Comparison of ENCODE assay signal across 26 mouse cellular contexts in genomic region chr5:108019367-108019766, GRCm38 (mm10). TPM values are rescaled to one million over a fixed set of nuclear protein-coding genes. Genes with fewer than 3 reads are reported as not detected.
DNase-seq lines count a peak whose midpoint lies in the region; ATAC-seq lines count a peak whose summit lies in the region.
"Had no signal": no experiment of that assay in that cellular context is flagged by ENCODE, and none has a peak within 500 bp of the region (broad histone marks: within the 10 kb centered on the region; RNA-seq: fewer than 3 reads in every experiment).

No protein-coding gene starts in this region.

- ATAC-seq in kidney, embryonic 14.5 days (ENCODE audit: low FRiP score, low TSS enrichment), result no peak
- ATAC-seq in megakaryocyte progenitor cell, adult 5-6 weeks (replicated peaks; ENCODE audit: poor library complexity), result peak; percentile 85
- ATAC-seq: forebrain, embryonic 16.5 days; inflammation-experienced regulatory T-cells, adult 6 months; midbrain, embryonic 16.5 days had no signal

- H3K27me3 ChIP-seq in kidney, embryonic 14.5 days (ENCODE audit: control insufficient read depth, insufficient read depth, low read length), result no peaks in the 10 kb centered on the region
- H3K27me3 ChIP-seq: limb, embryonic 15.5 days had no signal

- no peak overlapping the region for H3K9ac ChIP-seq in kidney, embryonic 14.5 days (ENCODE audit: low read depth, low read length)
- H3K9ac ChIP-seq: hindbrain, embryonic 14.5 days; limb, embryonic 15.5 days had no signal

- H3K4me1 ChIP-seq in kidney, embryonic 14.5 days (ENCODE audit: control insufficient read depth, insufficient read depth, low read length), result no peaks in the 10 kb centered on the region
- H3K4me1 ChIP-seq: forebrain, embryonic 10.5 days; limb, embryonic 15.5 days; midbrain, embryonic 10.5 days had no signal

- no peak overlapping the region for H3K27ac ChIP-seq in kidney, embryonic 14.5 days (ENCODE audit: low read depth, low read length)
- H3K27ac ChIP-seq: forebrain, embryonic 10.5 days; hindbrain, embryonic 14.5 days; limb, embryonic 15.5 days; midbrain, embryonic 10.5 days had no signal

- no peak overlapping the region for H3K4me3 ChIP-seq in kidney, embryonic 14.5 days (ENCODE audit: low read length)
- H3K4me3 ChIP-seq: forebrain, embryonic 10.5 days; limb, embryonic 15.5 days; midbrain, embryonic 10.5 days; myocyte had no signal

- H3K36me3 ChIP-seq in kidney, embryonic 14.5 days (ENCODE audit: control insufficient read depth, insufficient read depth, low read length), result no peaks in the 10 kb centered on the region
- H3K36me3 ChIP-seq: forebrain, embryonic 10.5 days; limb, embryonic 15.5 days; midbrain, embryonic 10.5 days had no signal

- H3K4me2 ChIP-seq in kidney, embryonic 14.5 days (replicated peaks; ENCODE audit: low read depth, low read length), result no peak overlapping the region
- H3K4me2 ChIP-seq: hindbrain, embryonic 14.5 days; limb, embryonic 15.5 days had no signal

- DNase-seq in kidney, postnatal 10 days, result peak; percentile 10
- peak; percentile 52 for DNase-seq in 416B (ENCODE audit: low read depth)
- DNase-seq in ES-CJ7 (ENCODE audit: low read depth, low spot score), result peak; percentile 57
- DNase-seq in cerebellum, adult 11-12 months, result no peak
- no peak for DNase-seq in urinary bladder, adult 18-20 months (ENCODE audit: low spot score in 2 of 2)
- DNase-seq: adrenal gland, postnatal 25 days; cerebellum, adult 9-11 months; gastrocnemius, postnatal 10 days; heart, adult 18-20 months; heart, postnatal 36 days; kidney, adult 8-10 months; kidney, postnatal 4 days; layer of hippocampus, adult 9-11 months; left cerebral cortex, postnatal 4 days; lung, adult 18-20 months; lung, postnatal 36 days had no signal

- H3K9me3 ChIP-seq in kidney, embryonic 14.5 days (ENCODE audit: control insufficient read depth, low read length), result no peaks in the 10 kb centered on the region
- H3K9me3 ChIP-seq: forebrain, embryonic 10.5 days; limb, embryonic 15.5 days; midbrain, embryonic 10.5 days had no signal

- WGBS in kidney, embryonic 14.5 days, result 20% methylated on average over 2 of the region's 2 CpGs

RNA-seq across cellular contexts. Expression of gene Fam69a, which starts 32.5 kb away (rescaled TPM):
- 18.3 and 22.0 TPM in 2 replicates for polyA plus RNA-seq in kidney, embryonic 14.5 days (2014; fragmentation: Nextera tagmentation; extraction: Ambion mirVana)
- total RNA-seq in megakaryocyte progenitor cell, adult 5-6 weeks (2015), result 43.3 and 48.4 TPM in 2 replicates
- 16.2 and 27.8 TPM in 2 replicates for total RNA-seq in megakaryocyte progenitor cell, adult 5-6 weeks (2017)

RNA-seq across cellular contexts. Expression of gene Mtf2, which starts 46.1 kb away (rescaled TPM):
- 88.3 and 103 TPM in 2 replicates for polyA plus RNA-seq in kidney, embryonic 14.5 days (2014; fragmentation: Nextera tagmentation; extraction: Ambion mirVana)
- 101 and 125 TPM in 2 replicates for total RNA-seq in megakaryocyte progenitor cell, adult 5-6 weeks (2015)
- total RNA-seq in megakaryocyte progenitor cell, adult 5-6 weeks (2017), result 102 and 137 TPM in 2 replicates

Comparison
In these comparisons a context has a peak if more than half of its experiments do, and no peak if none do; other contexts are left out.
1. DNase-seq: peak in kidney, postnatal 10 days (single experiment), 416B (single experiment) and ES-CJ7 (single experiment); none in cerebellum, adult 11-12 months (single experiment) and urinary bladder, adult 18-20 months (0 of 2).